Mouse (Mus musculus) right cerebral cortex, postnatal 14 days (tissue): ENCODE results near the gene Yipf2.
A peak's percentile ranks its signal among the peaks of the same experiment; 100 is the strongest.
"Not testable (repeated sequence)": the region's sequence is repeated elsewhere in the genome, so short reads cannot be mapped to it uniquely, and the experiment has no call there.

Source experiments
- DNase-seq: peaks from one replicate; pipeline ENCODE4 v3.0.0; 2022

Yipf2 gene

DNA sequence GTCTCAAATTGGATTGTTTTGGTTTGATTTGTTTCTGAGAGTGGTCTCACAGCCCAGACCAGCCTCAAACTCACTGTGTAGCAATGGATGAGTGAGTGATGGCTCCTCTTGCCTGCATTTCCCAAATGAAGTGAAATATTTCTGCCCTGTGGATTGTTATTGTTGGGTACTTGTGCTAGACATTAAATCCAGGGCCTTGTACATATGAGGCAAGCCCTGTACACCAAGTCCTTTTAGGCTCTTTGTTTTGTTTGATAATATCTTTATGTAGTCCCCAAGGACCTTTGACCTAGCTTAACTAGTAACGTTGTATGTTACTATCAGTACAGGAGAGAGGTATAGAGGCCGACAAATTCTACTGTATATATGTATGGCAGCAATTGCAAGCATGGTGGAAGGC lies 2.2 kb upstream of the Yipf2 start:
- no peak for DNase-seq

- not testable (repeated sequence) for DNase-seq
These were observed 1.7 kb upstream of the Yipf2 start for GRCm38 (mm10) chr9:21594350-21594749.

- DNase-seq, result peak; percentile 71
These were observed 594 bp upstream of the Yipf2 start for GRCm38 (mm10) chr9:21593122-21593721.

- DNase-seq, result no peak
These were observed 561 bp downstream of the Yipf2 start for GRCm38 (mm10) chr9:21591831-21592702.

GRCm38 (mm10) chr9:21591127-21591830 lies 1.3 kb downstream of the Yipf2 start:
- no peak for DNase-seq

DNA sequence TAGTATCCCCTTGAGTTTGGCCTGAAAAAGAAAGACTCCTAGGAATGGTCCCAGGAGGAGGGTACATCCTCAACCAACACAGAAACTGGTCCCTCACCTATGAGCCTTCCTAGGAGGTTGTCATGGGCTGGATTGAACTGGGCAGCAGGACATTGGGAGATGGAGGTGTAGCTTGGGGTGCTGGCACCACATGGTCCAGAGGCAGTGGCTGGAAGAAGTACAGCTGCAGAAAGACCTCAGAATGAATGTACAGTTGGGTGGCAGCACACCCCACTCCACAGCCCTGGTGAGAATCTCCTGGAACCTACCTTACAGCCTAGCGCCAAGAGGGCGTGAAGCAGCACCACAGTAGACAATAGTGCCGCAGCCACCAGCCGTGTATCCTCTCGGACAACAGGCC lies 3.1 kb downstream of the Yipf2 start:
- no peak for DNase-seq

DNA sequence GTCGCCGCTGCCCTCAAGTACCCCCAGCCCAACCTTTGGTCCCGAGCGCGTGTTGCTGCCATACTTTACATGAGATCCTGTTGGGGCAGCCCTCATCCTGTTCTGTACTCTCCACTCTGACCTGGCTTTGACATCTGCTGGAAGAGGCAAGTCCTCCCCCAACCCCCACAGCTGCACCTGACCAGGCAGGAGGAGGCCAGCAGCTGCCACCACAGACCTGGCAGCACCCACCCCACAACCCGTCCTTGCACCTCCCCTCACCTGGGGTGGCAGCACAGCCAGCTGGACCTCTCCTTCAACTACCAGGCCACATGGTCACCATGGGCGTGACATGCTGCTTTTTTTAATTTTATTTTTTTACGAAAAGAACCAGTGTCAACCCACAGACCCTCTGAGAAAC lies 4.3 kb downstream of the Yipf2 start:
- no peak for DNase-seq

- no peak for DNase-seq
These were observed 4.8 kb downstream of the Yipf2 start for GRCm38 (mm10) chr9:21587678-21588349.

DNA sequence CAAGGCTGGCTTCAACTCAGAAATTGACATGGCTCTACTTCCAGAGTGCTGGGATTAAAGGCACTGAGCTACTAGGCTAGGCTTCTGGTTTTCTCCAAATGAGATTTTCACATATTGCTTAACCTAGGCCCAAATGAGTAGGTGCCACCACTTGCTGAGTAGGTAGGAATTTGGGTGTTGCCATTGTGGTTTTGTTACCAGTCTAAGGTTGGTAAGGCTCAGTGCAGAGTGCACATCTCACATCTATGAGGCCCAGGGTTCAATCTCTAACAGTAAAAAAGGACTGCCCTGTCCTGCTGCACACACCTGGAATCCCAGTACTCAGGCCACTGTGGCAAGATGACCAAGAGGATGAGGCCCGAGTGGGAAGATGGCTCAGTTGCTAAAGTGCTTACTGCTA lies 7.2 kb downstream of the Yipf2 start:
- DNase-seq, result no peak

DNA sequence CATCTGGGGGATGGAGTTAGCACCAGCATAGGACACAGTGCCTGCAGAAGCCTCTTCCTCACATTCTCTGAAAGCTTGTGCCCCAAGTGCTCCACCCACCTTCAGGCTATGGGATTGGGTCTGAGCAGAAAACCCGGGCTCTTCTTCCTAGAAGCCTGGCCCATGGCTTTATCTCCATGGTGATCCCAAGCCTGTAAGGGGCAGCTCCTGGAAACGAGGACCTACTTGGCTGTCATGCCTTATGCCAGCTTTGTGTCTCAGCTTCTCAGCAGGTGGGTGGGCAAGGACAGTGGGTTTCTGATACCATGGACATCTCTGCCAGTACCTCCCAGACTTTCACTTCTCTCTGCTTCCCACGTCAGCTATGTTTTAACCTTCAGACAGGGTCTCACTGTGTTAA lies 14.4 kb downstream of the Yipf2 start:
- DNase-seq, result no peak

GRCm38 (mm10) chr9:21576286-21576685 lies 16.3 kb downstream of the Yipf2 start:
- no peak for DNase-seq

GRCm38 (mm10) chr9:21575253-21575652 lies 17.4 kb downstream of the Yipf2 start:
- DNase-seq, result no peak

GRCm38 (mm10) chr9:21574012-21574801 lies 18.4 kb downstream of the Yipf2 start:
- no peak for DNase-seq

- DNase-seq, result no peak
These were observed 23.9 kb downstream of the Yipf2 start for GRCm38 (mm10) chr9:21568657-21569255.

DNA sequence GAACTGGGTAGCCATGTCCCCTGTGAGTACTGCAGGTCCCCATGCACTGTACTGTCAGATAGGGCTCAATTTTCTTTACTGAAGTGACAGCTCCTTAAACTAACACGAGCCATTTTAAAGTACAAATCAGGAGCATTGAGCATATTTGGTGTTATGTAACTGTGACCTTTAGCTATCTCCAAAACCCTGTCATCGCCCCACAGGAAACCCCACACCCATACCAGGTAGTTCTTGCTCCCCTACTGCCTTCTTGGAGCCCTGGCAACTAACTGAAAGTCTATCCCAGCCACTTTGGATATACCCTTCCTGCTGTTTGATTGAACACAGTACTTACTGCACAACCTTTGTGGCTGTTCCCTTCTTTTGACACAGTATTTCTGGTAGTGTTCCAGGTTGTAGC lies 25.6 kb downstream of the Yipf2 start:
- no peak for DNase-seq

DNA sequence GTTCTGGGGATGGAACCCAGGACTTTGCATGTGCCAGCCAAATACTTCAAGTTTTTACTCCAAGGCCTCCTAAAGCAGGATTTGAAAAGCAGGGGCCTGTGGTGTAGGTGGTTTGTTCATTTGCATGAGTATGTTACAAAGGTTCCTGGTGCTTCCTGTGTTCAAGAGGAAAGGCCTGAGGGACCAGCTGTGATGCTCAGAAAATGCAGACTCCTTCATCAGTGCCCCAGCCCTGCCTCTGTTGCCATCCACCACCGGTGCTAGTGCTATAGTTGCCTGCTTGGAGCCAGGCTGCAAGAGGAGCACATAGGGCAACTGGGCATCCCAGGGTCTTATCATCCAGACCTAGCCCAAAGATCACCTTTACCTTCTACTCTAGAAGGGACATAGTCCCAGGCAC lies 26.1 kb downstream of the Yipf2 start:
- no peak for DNase-seq

DNA sequence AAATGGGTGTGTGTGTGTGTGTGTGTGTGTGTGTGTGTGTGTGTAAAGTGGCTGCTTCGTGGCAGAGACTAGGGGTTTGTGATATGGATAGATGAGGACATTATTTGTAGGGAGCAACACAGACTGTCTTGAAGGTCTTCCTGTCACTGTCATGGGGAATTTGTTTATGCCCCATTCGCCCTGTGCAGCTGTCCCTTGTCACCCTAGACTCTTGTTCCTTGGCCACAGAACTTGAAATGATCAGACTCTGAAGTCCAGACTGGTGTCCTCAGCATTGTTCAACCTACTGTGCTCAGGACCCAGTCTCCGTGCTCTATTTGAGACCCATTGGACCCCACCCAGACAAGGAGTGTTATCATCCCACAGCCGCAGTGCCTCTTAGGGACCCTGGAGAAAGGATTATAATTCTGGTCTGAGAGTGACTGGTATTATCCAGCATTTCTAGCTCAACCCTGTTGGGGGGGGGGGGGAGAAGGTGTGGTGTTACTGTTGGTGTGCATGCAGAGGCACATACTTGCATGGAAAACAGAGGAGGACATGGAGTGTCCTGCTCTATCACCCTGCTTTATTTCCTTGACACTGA lies 27.5 kb downstream of the Yipf2 start:
- no peak for DNase-seq

- no peak for DNase-seq
These were observed 28.2 kb downstream of the Yipf2 start for GRCm38 (mm10) chr9:21564420-21564819.

GRCm38 (mm10) chr9:21559151-21559550 lies 33.5 kb downstream of the Yipf2 start:
- DNase-seq, result no peak

GRCm38 (mm10) chr9:21558366-21558765 lies 34.3 kb downstream of the Yipf2 start:
- no peak for DNase-seq

DNA sequence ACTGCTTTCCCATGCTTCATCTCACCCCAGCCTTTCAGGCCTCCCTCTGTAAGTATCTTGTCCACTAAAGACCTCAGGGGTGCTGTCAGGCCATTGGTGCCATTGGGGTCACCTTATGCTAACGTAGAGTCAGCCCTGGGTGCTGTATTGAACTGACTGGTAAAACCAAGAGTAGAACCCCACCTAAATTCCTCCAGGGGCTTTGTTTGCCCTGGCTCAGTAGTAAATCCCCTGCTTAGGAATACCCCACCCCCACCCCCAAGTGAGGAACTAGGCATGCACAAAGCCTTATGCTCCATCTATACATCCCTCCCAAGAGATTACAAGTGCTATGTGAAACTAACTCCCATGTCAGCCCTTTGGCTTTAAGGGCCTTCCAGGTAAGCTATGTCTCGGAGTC lies 35.1 kb downstream of the Yipf2 start:
- DNase-seq, result no peak

DNA sequence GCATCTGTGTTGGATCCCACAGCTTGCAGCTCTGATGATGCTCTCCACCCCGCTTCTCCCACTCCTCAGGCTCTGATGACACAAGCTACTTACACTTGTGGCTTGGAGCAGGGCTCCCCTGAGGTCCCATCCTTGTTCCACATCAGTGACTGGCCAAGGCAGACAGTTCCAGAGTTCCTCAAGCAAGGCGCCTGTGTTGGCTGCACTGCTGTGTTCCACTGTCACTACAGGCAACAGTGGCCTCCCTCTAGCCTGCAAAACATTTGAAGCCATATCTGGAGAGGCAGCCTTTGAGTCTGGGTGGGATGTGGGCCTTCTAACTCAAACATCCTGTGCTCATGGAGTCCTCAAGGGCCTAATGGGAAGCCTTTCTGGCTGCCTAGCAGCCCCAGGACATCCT lies 35.6 kb downstream of the Yipf2 start:
- no peak for DNase-seq
